Mouse (Mus musculus): ENCODE measurements around the gene Epb41l4b. TPM values are rescaled to one million over a fixed set of nuclear protein-coding genes. Genes with fewer than 3 reads are reported as not detected.

The Epb41l4b gene
- polyA plus RNA-seq, 1 experiment: 1.1 TPM

DNA sequence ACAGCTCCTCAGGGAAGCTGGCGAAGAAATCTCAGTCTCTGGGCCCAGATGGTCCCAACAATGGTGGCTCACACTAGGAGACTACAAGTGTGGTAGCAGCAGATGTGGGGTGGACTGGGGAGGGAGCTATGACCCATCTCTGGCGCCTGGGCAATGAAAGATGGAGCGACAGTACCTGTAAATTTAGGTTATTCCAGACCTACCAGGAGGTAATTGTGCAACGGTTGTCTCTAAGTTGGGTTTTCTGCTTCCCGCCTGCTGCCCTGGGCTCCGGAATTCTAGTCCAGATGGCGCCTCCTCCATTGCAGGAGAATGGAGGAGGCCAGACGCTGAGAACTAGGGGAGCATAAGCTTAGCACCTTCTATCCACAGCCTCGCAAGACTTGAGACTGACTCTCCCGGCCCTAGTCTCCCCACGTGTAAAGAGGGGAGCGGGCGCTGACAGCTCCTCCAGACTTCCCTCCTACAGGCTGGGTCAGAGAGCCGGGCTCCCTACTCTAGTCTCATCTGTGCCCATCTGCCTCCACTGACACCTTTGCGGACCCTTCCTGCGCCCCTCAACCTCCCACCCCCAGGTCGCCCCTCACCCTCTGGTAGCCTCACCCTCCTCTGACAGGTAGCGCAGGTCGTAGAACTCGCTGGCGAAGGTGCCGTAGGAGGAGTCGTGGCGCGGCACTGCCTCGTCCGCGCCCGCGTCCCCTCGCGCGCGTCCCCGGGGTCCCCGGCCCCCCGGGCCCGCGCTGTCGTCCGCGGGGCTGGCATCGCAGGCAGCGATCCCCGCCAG, 153.6 kb downstream of the Epb41l4b start:
- no peak for TF ChIP-seq MAX (IDR thresholded peaks at IDR 0.05)
- no peak for TF ChIP-seq MYOD1 (IDR thresholded peaks at IDR 0.05; ENCODE audit: control insufficient read depth, insufficient read length, low read depth)
- TF ChIP-seq USF1 (IDR thresholded peaks at IDR 0.05; ENCODE audit: low read depth): no peak
- TF ChIP-seq MYOG (IDR thresholded peaks at IDR 0.05; ENCODE audit: control insufficient read depth, extremely low read depth, insufficient read length): no peak
- TF ChIP-seq FOSL1 (IDR thresholded peaks at IDR 0.05; ENCODE audit: insufficient read depth, low read length, poor library complexity, severe bottlenecking): no peak
- no peak for TF ChIP-seq CTCF (IDR thresholded peaks at IDR 0.05; ENCODE audit: control insufficient read depth, insufficient read depth, insufficient read length)
- no peak for TF ChIP-seq CEBPB (IDR thresholded peaks at IDR 0.05; ENCODE audit: low read depth)
- H3ac ChIP-seq (ENCODE audit: control insufficient read depth, insufficient read length, low read depth): no peak overlapping the region
- H3K36me3 ChIP-seq (ENCODE audit: control insufficient read depth, insufficient read depth): no peaks in the 10 kb centered on the region
- H3K4me3 ChIP-seq (ENCODE audit: insufficient read depth, poor library complexity, severe bottlenecking): no peak overlapping the region
- peaks cover 43% of the 10 kb centered on the region for H3K27me3 ChIP-seq (ENCODE audit: control insufficient read depth, insufficient read depth, insufficient read length)
- H3K79me2 ChIP-seq (ENCODE audit: control insufficient read depth, insufficient read depth): no peaks in the 10 kb centered on the region
- H3K79me3 ChIP-seq (ENCODE audit: low read depth): no peaks in the 10 kb centered on the region

DNA sequence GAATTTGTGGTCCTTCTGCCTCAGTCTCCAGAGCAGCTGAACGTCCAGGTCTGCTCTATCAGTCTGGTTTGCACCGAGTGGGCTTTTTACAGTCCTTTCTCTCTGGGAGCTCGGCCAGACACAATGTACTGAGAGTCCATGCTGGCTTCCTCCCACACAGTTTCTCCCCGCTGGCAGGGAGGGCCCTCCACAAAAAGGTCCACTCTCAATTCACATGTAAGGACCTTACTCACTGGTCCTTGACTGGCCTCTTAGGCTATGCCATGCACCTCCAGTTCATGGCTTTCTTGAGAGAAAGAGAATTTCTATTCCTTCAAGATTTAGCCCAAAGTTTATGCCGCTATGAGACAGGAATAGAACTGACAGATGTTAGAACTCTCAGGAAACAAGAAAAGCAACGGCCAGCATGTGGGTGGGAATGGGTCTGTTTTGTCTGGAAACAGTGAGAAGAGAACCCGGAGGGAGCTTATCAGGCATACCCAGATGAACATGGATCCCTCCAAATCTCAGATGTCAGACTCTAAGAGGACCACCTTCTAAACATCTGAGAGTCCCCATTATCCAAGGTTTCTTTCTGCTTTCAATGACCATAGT, 177.6 kb downstream of the Epb41l4b start:
- Histone ChIP-seq H3K79me2 (ENCODE audit: control insufficient read depth, insufficient read depth) (no peaks in the 10 kb centered on the region), H3K27me3 (ENCODE audit: control insufficient read depth, insufficient read depth, insufficient read length) (no peaks in the 10 kb centered on the region), H3ac (ENCODE audit: control insufficient read depth, insufficient read length, low read depth) (no peak overlapping the region), H3K36me3 (ENCODE audit: control insufficient read depth, insufficient read depth) (no peaks in the 10 kb centered on the region), H3K79me3 (ENCODE audit: low read depth) (no peaks in the 10 kb centered on the region), H3K4me3 (ENCODE audit: insufficient read depth, poor library complexity, severe bottlenecking) (no peak overlapping the region)
- no peak for TF ChIP-seq USF1 (IDR thresholded peaks at IDR 0.05; ENCODE audit: low read depth)
- no peak for TF ChIP-seq CTCF (IDR thresholded peaks at IDR 0.05; ENCODE audit: control insufficient read depth, insufficient read depth, insufficient read length)
- TF ChIP-seq MAX (IDR thresholded peaks at IDR 0.05): no peak
- TF ChIP-seq MYOG (IDR thresholded peaks at IDR 0.05; ENCODE audit: control insufficient read depth, extremely low read depth, insufficient read length): no peak
- no peak for TF ChIP-seq MYOD1 (IDR thresholded peaks at IDR 0.05; ENCODE audit: control insufficient read depth, insufficient read length, low read depth)
- no peak for TF ChIP-seq CEBPB (IDR thresholded peaks at IDR 0.05; ENCODE audit: low read depth)
- TF ChIP-seq FOSL1 (IDR thresholded peaks at IDR 0.05; ENCODE audit: insufficient read depth, low read length, poor library complexity, severe bottlenecking): no peak

GRCm38 (mm10) chr4:56963687-56964086, 179.6 kb downstream of the Epb41l4b start:
- no peaks in the 10 kb centered on the region for H3K79me2 ChIP-seq (ENCODE audit: control insufficient read depth, insufficient read depth)
- H3ac ChIP-seq (ENCODE audit: control insufficient read depth, insufficient read length, low read depth): no peak overlapping the region
- no peaks in the 10 kb centered on the region for H3K79me3 ChIP-seq (ENCODE audit: low read depth)
- no peak overlapping the region for H3K4me3 ChIP-seq (ENCODE audit: insufficient read depth, poor library complexity, severe bottlenecking)
- no peaks in the 10 kb centered on the region for H3K27me3 ChIP-seq (ENCODE audit: control insufficient read depth, insufficient read depth, insufficient read length)
- no peaks in the 10 kb centered on the region for H3K36me3 ChIP-seq (ENCODE audit: control insufficient read depth, insufficient read depth)
- TF ChIP-seq USF1 (IDR thresholded peaks at IDR 0.05; ENCODE audit: low read depth) (no peak), MYOD1 (IDR thresholded peaks at IDR 0.05; ENCODE audit: control insufficient read depth, insufficient read length, low read depth) (no peak), MYOG (IDR thresholded peaks at IDR 0.05; ENCODE audit: control insufficient read depth, extremely low read depth, insufficient read length) (no peak), MAX (IDR thresholded peaks at IDR 0.05) (no peak)

DNA sequence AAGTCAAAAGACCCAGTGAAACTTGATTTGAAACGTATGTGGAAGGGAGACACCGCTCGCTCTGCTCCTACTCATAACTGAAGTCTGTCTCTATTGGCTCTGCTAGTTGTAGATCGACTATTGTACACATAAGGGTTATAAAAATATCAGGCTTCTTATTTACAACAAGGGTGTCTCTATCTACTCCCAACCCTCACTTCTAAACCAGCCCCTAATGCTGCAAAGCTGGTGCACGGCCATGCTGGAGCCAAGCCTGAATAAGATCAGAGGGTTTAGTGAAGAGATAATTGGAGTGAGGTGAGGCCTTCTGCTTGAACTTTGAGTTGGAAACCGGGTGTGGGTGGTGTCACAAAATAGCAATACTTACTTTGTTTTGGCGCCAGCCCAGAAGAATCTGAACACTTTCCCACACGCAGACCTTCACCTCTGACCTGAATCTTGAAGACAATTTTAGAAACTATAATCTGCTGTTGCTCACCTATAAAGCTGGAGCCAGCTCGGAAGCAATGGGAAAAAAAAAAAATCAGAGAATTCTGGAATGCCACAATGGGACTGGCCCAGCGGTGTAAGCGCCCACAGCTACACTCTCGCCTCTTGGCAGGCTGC, 181.8 kb downstream of the Epb41l4b start:
- H3K4me3 ChIP-seq (ENCODE audit: insufficient read depth, poor library complexity, severe bottlenecking): no peak overlapping the region
- TF ChIP-seq MYOD1 (IDR thresholded peaks at IDR 0.05; ENCODE audit: control insufficient read depth, insufficient read length, low read depth): no peak
- no peak for TF ChIP-seq MAX (IDR thresholded peaks at IDR 0.05)
- no peak for TF ChIP-seq CTCF (IDR thresholded peaks at IDR 0.05; ENCODE audit: control insufficient read depth, insufficient read depth, insufficient read length)
- no peak for TF ChIP-seq CEBPB (IDR thresholded peaks at IDR 0.05; ENCODE audit: low read depth)
- no peak for TF ChIP-seq MYOG (IDR thresholded peaks at IDR 0.05; ENCODE audit: control insufficient read depth, extremely low read depth, insufficient read length)
- no peak for TF ChIP-seq USF1 (IDR thresholded peaks at IDR 0.05; ENCODE audit: low read depth)
- no peak for TF ChIP-seq FOSL1 (IDR thresholded peaks at IDR 0.05; ENCODE audit: insufficient read depth, low read length, poor library complexity, severe bottlenecking)
- no peak overlapping the region for H3ac ChIP-seq (ENCODE audit: control insufficient read depth, insufficient read length, low read depth)

GRCm38 (mm10) chr4:56957518-56957917, 185.7 kb downstream of the Epb41l4b start:
- Histone ChIP-seq H3K27me3 (ENCODE audit: control insufficient read depth, insufficient read depth, insufficient read length) (no peaks in the 10 kb centered on the region), H3K4me3 (ENCODE audit: insufficient read depth, poor library complexity, severe bottlenecking) (no peak overlapping the region), H3K79me2 (ENCODE audit: control insufficient read depth, insufficient read depth) (no peaks in the 10 kb centered on the region), H3ac (ENCODE audit: control insufficient read depth, insufficient read length, low read depth) (no peak overlapping the region), H3K79me3 (ENCODE audit: low read depth) (no peaks in the 10 kb centered on the region), H3K36me3 (ENCODE audit: control insufficient read depth, insufficient read depth) (no peaks in the 10 kb centered on the region)
- no peak for TF ChIP-seq MYOD1 (IDR thresholded peaks at IDR 0.05; ENCODE audit: control insufficient read depth, insufficient read length, low read depth)
- TF ChIP-seq FOSL1 (IDR thresholded peaks at IDR 0.05; ENCODE audit: insufficient read depth, low read length, poor library complexity, severe bottlenecking): no peak

More for the DNA sequence above, 181.8 kb downstream of the Epb41l4b start:
- H3K36me3 ChIP-seq (ENCODE audit: control insufficient read depth, insufficient read depth): no peaks in the 10 kb centered on the region
- H3K79me2 ChIP-seq (ENCODE audit: control insufficient read depth, insufficient read depth): no peaks in the 10 kb centered on the region
- H3K27me3 ChIP-seq (ENCODE audit: control insufficient read depth, insufficient read depth, insufficient read length): no peaks in the 10 kb centered on the region
- no peaks in the 10 kb centered on the region for H3K79me3 ChIP-seq (ENCODE audit: low read depth)
